Mouse (Mus musculus): ENCODE results near the gene Slc9a5. TPM values are rescaled to one million over a fixed set of nuclear protein-coding genes. Genes with fewer than 3 reads are reported as not detected.

Gene Slc9a5
- polyA plus RNA-seq, 1 experiment from 2014 or later: 2.1 TPM

DNA sequence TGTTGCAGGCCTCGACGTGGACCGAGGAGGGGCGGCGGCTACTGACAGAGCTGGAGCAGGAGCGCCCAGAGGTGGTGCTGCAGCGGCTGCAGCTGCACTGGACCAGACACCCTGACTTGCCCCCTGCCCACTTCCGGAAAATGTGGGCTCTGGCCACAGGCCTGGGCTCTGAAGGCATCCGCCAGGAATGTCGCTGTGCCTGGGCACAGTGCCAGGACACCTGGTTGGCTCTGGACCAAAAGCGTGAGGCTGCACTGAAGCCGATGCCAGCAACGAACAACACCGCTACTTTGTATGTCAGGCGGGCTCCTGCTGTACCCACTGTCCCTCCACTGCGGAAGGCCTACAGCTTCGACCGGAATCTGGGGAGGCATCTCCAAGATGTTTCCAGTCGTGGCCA is 30.0 kb downstream of the Slc9a5 start:
- no peaks in the 10 kb centered on the region for H3K9me3 ChIP-seq (replicated peaks; ENCODE audit: control insufficient read depth, low read length)
- ATAC-seq (replicated peaks; ENCODE audit: insufficient number of reproducible peaks, low FRiP score, low TSS enrichment): no peak
- WGBS (ENCODE audit: insufficient replicate concordance): 55% methylated on average over 19 of the region's 19 CpGs
- no peak overlapping the region for H3K9ac ChIP-seq (ENCODE audit: low read depth, low read length)
- H3K36me3 ChIP-seq (ENCODE audit: control insufficient read depth, insufficient read depth, low read length): no peaks in the 10 kb centered on the region
- no peak overlapping the region for H3K27ac ChIP-seq (ENCODE audit: low read depth, low read length)
- H3K4me1 ChIP-seq (ENCODE audit: control insufficient read depth, insufficient read depth, low read length): peaks cover 5% of the 10 kb centered on the region
- peaks cover 7% of the 10 kb centered on the region; the same call in 1 of the 2 replicates for H3K27me3 ChIP-seq (ENCODE audit: control insufficient read depth, insufficient read depth, low read length)
- no peak overlapping the region for H3K4me3 ChIP-seq (ENCODE audit: low read depth, low read length)
- no peak overlapping the region for H3K4me2 ChIP-seq

DNA sequence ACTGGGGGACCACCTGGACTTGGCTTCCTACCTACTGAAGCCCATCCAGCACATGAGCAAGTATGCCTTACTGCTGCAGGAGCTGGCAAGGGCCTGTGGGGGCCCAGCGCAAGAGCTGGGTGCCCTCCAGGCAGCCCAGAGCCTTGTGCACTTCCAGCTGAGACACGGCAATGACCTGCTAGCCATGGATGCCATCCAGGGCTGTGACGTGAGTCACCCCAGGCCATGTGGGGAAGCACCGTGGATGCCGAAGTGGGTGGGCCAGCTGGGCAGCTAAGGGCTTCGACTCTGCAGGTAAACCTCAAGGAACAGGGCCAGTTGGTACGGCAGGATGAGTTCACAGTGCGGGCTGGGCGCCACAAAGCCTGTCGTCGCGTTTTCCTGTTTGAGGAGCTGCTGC is 31.7 kb downstream of the Slc9a5 start:
- H3K4me1 ChIP-seq (ENCODE audit: control insufficient read depth, insufficient read depth, low read length): peaks cover 5% of the 10 kb centered on the region

DNA sequence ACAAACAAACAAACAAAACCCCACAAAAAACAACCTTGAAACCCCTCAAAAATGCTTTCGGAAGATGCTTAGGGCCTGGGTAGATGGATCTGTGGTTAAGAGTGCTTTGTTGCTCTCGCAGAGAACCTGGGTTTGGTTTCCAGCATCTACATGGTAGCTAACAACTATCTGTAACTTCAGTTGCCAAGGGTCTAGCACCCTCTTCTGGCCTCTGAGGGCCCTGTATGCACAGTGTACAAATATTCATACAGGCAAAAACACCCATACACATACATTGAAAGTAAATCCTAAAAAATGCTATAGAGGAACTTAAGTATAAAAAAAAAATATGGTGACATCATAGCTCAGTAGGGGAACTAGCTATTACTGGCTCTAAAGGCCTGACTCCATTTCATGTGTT is 35.4 kb downstream of the Slc9a5 start:
- no peak overlapping the region for H3K4me3 ChIP-seq (ENCODE audit: low read depth, low read length)
- no peaks in the 10 kb centered on the region for H3K36me3 ChIP-seq (ENCODE audit: control insufficient read depth, insufficient read depth, low read length)
- no peak overlapping the region for H3K27ac ChIP-seq (ENCODE audit: low read depth, low read length)
- H3K4me1 ChIP-seq (ENCODE audit: control insufficient read depth, insufficient read depth, low read length): peaks cover 7% of the 10 kb centered on the region
- WGBS (ENCODE audit: insufficient replicate concordance): 87% methylated on average over 2 of the region's 2 CpGs
- no peak overlapping the region for H3K4me2 ChIP-seq
- H3K27me3 ChIP-seq (ENCODE audit: control insufficient read depth, insufficient read depth, low read length): no peaks in the 10 kb centered on the region
- no peak overlapping the region for H3K9ac ChIP-seq (ENCODE audit: low read depth, low read length)
- no peaks in the 10 kb centered on the region for H3K9me3 ChIP-seq (replicated peaks; ENCODE audit: control insufficient read depth, low read length)
- no peak for ATAC-seq (replicated peaks; ENCODE audit: insufficient number of reproducible peaks, low FRiP score, low TSS enrichment)

More for the DNA sequence above, 31.7 kb downstream of the Slc9a5 start:
- Histone ChIP-seq H3K9ac (ENCODE audit: low read depth, low read length) (no peak overlapping the region), H3K27ac (ENCODE audit: low read depth, low read length) (no peak overlapping the region), H3K4me2 (no peak overlapping the region), H3K36me3 (ENCODE audit: control insufficient read depth, insufficient read depth, low read length) (no peaks in the 10 kb centered on the region), H3K4me3 (ENCODE audit: low read depth, low read length) (no peak overlapping the region), H3K27me3 (ENCODE audit: control insufficient read depth, insufficient read depth, low read length) (peaks cover 7% of the 10 kb centered on the region; the same call in 1 of the 2 replicates), H3K9me3 (replicated peaks; ENCODE audit: control insufficient read depth, low read length) (no peaks in the 10 kb centered on the region)
- no peak for ATAC-seq (replicated peaks; ENCODE audit: insufficient number of reproducible peaks, low FRiP score, low TSS enrichment)
- 78% methylated on average over 12 of the region's 12 CpGs for WGBS (ENCODE audit: insufficient replicate concordance)

DNA sequence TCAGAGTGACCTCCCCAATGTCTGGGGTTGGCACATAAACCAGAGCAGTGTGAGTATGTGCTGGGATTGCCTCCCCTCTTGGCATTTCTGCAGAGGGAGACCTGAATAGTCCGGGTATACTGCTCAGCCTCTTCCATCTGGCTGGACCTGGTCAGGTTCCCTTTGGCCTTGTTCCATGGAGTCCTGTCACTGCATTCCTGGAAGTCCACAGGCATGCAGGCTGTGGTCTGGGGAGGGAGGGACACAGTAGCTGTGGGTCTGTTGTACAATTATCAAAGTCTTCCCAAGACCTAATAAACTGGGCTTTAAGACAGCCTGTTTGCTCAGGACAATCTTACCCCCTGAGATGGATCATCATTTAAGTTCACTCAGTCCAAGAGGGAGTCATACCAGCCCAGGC is 38.5 kb downstream of the Slc9a5 start:
- Histone ChIP-seq H3K27ac (ENCODE audit: low read depth, low read length) (no peak overlapping the region), H3K9ac (ENCODE audit: low read depth, low read length) (no peak overlapping the region), H3K4me2 (no peak overlapping the region), H3K9me3 (replicated peaks; ENCODE audit: control insufficient read depth, low read length) (no peaks in the 10 kb centered on the region), H3K27me3 (ENCODE audit: control insufficient read depth, insufficient read depth, low read length) (peaks cover 5% of the 10 kb centered on the region; the same call in 1 of the 2 replicates), H3K36me3 (ENCODE audit: control insufficient read depth, insufficient read depth, low read length) (no peaks in the 10 kb centered on the region), H3K4me1 (ENCODE audit: control insufficient read depth, insufficient read depth, low read length) (peaks cover 7% of the 10 kb centered on the region), H3K4me3 (ENCODE audit: low read depth, low read length) (no peak overlapping the region)
- WGBS (ENCODE audit: insufficient replicate concordance): 48% methylated on average over 1 of the region's 1 CpGs
- ATAC-seq (replicated peaks; ENCODE audit: insufficient number of reproducible peaks, low FRiP score, low TSS enrichment): no peak

DNA sequence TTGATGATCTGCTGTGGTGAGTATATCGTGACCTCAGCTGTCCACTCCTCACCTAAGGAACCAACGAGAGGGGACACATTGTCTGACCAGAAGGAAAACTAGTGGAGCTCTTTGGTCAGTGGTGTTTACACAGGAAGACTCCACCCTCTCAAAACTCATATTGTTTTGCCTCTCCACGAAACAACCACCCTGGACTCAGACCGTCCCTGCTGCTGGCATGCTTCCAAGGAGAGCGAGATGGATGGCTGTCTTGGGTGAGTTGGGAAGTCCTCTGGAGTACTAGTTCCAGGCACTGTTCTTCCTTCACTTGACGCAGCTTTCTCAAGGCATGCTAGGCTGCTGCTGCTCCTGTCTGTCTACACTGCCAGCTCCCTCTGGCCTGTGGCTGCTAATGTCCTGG is 40.5 kb downstream of the Slc9a5 start:
- Histone ChIP-seq H3K9me3 (replicated peaks; ENCODE audit: control insufficient read depth, low read length) (no peaks in the 10 kb centered on the region), H3K36me3 (ENCODE audit: control insufficient read depth, insufficient read depth, low read length) (no peaks in the 10 kb centered on the region), H3K4me1 (ENCODE audit: control insufficient read depth, insufficient read depth, low read length) (peaks cover 7% of the 10 kb centered on the region), H3K27me3 (ENCODE audit: control insufficient read depth, insufficient read depth, low read length) (peaks cover 5% of the 10 kb centered on the region; the same call in 1 of the 2 replicates), H3K9ac (ENCODE audit: low read depth, low read length) (no peak overlapping the region), H3K4me2 (no peak overlapping the region), H3K27ac (ENCODE audit: low read depth, low read length) (no peak overlapping the region), H3K4me3 (ENCODE audit: low read depth, low read length) (no peak overlapping the region)
- no peak for ATAC-seq (replicated peaks; ENCODE audit: insufficient number of reproducible peaks, low FRiP score, low TSS enrichment)
- WGBS (ENCODE audit: insufficient replicate concordance): 71% methylated on average over 6 of the region's 6 CpGs

DNA sequence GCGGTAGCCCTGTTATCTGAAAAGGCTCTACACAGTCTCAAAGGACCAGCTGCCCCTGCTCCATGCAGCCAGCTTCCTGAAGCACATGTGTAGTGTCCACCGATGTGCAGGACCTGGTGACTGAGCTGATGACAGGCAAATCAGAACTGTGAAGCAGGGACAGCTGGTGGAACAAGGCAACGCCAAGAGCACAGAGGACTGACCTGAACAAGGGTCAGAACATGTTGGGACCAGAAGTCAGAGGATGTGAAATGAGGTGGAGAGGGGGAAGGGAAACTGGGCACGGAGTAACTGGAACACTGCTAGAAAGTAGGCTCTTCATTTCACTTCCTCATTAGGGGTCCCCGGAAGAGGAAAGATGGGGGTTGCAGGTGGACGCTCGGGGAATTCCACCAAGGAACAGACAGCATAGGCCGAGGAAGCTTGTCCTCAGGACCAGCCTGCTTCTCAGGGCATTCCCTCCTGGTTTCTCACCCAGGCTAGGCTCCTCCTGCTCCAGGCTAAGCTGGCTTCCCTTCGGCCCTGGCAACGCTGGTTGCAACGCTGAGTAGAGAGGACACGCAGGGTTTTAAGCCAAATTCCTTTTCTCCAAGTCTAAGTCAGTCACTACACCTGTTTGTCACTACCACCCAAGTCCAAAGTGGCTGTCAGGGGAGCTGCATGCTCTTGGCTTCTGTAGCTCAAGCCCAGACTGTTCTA is 44.6 kb downstream of the Slc9a5 start:
- H3K27ac ChIP-seq (ENCODE audit: low read depth, low read length): no peak overlapping the region
- no peak overlapping the region for H3K9ac ChIP-seq (ENCODE audit: low read depth, low read length)
- peaks cover 12% of the 10 kb centered on the region for H3K27me3 ChIP-seq (ENCODE audit: control insufficient read depth, insufficient read depth, low read length)
- no peaks in the 10 kb centered on the region; the same call in 1 of the 2 replicates for H3K4me1 ChIP-seq (ENCODE audit: control insufficient read depth, insufficient read depth, low read length)
- peak; percentile 46 for ATAC-seq (replicated peaks; ENCODE audit: insufficient number of reproducible peaks, low FRiP score, low TSS enrichment)
- no peaks in the 10 kb centered on the region for H3K9me3 ChIP-seq (replicated peaks; ENCODE audit: control insufficient read depth, low read length)
- WGBS (ENCODE audit: insufficient replicate concordance): 70% methylated on average over 12 of the region's 12 CpGs
- H3K4me3 ChIP-seq (ENCODE audit: low read depth, low read length): no peak overlapping the region
- no peaks in the 10 kb centered on the region for H3K36me3 ChIP-seq (ENCODE audit: control insufficient read depth, insufficient read depth, low read length)
- H3K4me2 ChIP-seq: no peak overlapping the region

DNA sequence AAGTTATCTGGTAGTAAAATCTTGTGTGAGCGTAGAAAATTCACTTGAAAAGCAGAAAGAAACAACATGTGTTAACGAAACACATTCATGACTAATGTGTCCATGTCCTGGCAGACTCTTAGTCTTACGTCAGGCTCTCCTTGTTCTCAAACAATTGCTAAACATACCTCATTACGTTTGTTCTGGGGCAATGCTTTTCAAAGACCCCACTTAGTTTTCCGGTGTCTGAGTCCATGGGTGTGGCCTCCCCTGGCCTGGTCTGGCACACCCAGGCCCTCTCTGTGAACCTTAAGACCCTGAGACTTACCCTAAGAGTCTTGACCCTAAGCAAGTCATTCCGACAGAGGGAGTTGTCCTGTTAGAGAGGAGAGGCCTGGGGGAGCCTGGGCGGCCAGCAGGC is 45.3 kb downstream of the Slc9a5 start:
- Histone ChIP-seq H3K4me3 (ENCODE audit: low read depth, low read length) (no peak overlapping the region), H3K9me3 (replicated peaks; ENCODE audit: control insufficient read depth, low read length) (no peaks in the 10 kb centered on the region), H3K36me3 (ENCODE audit: control insufficient read depth, insufficient read depth, low read length) (no peaks in the 10 kb centered on the region), H3K4me1 (ENCODE audit: control insufficient read depth, insufficient read depth, low read length) (no peaks in the 10 kb centered on the region; the same call in 1 of the 2 replicates), H3K9ac (ENCODE audit: low read depth, low read length) (no peak overlapping the region), H3K4me2 (no peak overlapping the region), H3K27ac (ENCODE audit: low read depth, low read length) (no peak overlapping the region), H3K27me3 (ENCODE audit: control insufficient read depth, insufficient read depth, low read length) (peaks cover 12% of the 10 kb centered on the region)
- 71% methylated on average over 7 of the region's 7 CpGs for WGBS (ENCODE audit: insufficient replicate concordance)
- no peak for ATAC-seq (replicated peaks; ENCODE audit: insufficient number of reproducible peaks, low FRiP score, low TSS enrichment)

DNA sequence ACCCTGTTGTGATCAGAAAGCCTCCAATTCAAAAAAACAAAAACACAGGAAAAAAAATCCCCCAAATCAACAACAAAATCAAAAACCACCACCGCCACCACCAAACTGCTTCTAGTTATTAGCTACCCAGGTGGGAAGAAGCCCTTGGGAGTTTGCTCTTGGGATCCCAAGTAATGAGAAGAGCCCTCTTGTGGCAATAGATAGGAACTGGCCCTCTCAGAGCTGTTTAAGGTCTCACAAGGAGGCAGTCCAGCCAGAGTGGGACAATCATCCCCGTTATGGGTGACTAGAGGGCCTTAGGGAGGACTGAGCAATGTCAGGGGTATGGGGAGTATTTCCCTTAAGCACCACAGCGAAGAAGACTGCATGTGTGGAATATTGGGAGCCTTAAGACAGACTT is 49.1 kb downstream of the Slc9a5 start:
- H3K27me3 ChIP-seq (ENCODE audit: control insufficient read depth, insufficient read depth, low read length): peaks cover 7% of the 10 kb centered on the region
- no peak for ATAC-seq (replicated peaks; ENCODE audit: insufficient number of reproducible peaks, low FRiP score, low TSS enrichment)
- H3K4me2 ChIP-seq: no peak overlapping the region
- H3K9me3 ChIP-seq (replicated peaks; ENCODE audit: control insufficient read depth, low read length): no peaks in the 10 kb centered on the region
- H3K4me3 ChIP-seq (ENCODE audit: low read depth, low read length): no peak overlapping the region
- H3K4me1 ChIP-seq (ENCODE audit: control insufficient read depth, insufficient read depth, low read length): no peaks in the 10 kb centered on the region
- H3K36me3 ChIP-seq (ENCODE audit: control insufficient read depth, insufficient read depth, low read length): no peaks in the 10 kb centered on the region
- no peak overlapping the region for H3K27ac ChIP-seq (ENCODE audit: low read depth, low read length)
- no peak overlapping the region for H3K9ac ChIP-seq (ENCODE audit: low read depth, low read length)
- WGBS (ENCODE audit: insufficient replicate concordance): 36% methylated on average over 3 of the region's 3 CpGs

DNA sequence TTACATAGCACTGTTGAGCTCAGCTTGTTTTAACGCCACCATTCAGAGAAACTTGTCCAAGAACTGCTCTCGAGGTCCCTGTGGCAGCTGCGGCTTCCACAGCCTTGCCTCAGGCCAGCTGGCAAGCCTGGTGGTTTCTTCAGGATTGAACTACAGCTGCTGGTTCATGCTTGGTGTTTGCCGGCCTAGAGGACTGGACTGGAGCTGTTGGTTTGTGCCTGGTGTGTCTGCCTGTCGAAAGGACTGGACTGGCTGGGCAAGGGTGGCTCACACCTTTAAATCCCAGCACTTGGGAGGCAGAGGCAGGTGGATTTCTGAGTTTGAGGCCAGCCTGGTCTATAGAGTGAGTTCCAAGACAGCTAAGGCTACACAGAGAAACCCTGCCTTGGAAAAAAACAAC is 51.4 kb downstream of the Slc9a5 start:
- Histone ChIP-seq H3K4me1 (ENCODE audit: control insufficient read depth, insufficient read depth, low read length) (no peaks in the 10 kb centered on the region), H3K9me3 (replicated peaks; ENCODE audit: control insufficient read depth, low read length) (no peaks in the 10 kb centered on the region), H3K4me3 (ENCODE audit: low read depth, low read length) (no peak overlapping the region), H3K36me3 (ENCODE audit: control insufficient read depth, insufficient read depth, low read length) (no peaks in the 10 kb centered on the region), H3K4me2 (no peak overlapping the region), H3K27me3 (ENCODE audit: control insufficient read depth, insufficient read depth, low read length) (peaks cover 3% of the 10 kb centered on the region), H3K9ac (ENCODE audit: low read depth, low read length) (no peak overlapping the region), H3K27ac (ENCODE audit: low read depth, low read length) (no peak overlapping the region)
- 75% methylated on average over 5 of the region's 5 CpGs for WGBS (ENCODE audit: insufficient replicate concordance)
- ATAC-seq (replicated peaks; ENCODE audit: insufficient number of reproducible peaks, low FRiP score, low TSS enrichment): no peak

Data from heart, embryonic 11.5 days (tissue).